In genomic region chr7:79934461-79934860, GRCm38 (mm10) we compare ENCODE assay signal across 8 mouse cellular contexts. TPM values are rescaled to one million over a fixed set of nuclear protein-coding genes. Genes with fewer than 3 reads are reported as not detected.
DNase-seq lines count a peak whose midpoint lies in the region; ATAC-seq and TF ChIP-seq lines count a peak whose summit lies in the region.

No protein-coding gene starts in this region.

- 31% methylated on average over 5 of the region's 5 CpGs for WGBS in lung, embryonic 14.5 days
- 29% methylated on average over 5 of the region's 5 CpGs for WGBS in heart, embryonic 13.5 days
- WGBS in limb, embryonic 12.5 days, result 49% methylated on average over 5 of the region's 5 CpGs
- WGBS in neural tube, embryonic 15.5 days, result 26% methylated on average over 5 of the region's 5 CpGs

- peak overlapping the region; percentile 77 for H3K27ac ChIP-seq in lung, embryonic 14.5 days (ENCODE audit: low read depth)
- peak overlapping the region; percentile 83 for H3K27ac ChIP-seq in heart, embryonic 13.5 days (replicated peaks)
- 0 out of 2 replicates have a peak overlapping the region, but pooled peaks have one; percentile 9 for H3K27ac ChIP-seq in limb, embryonic 12.5 days
- H3K27ac ChIP-seq in neural tube, embryonic 15.5 days (replicated peaks), result peak overlapping the region; percentile 68

- H3K4me1 ChIP-seq in lung, embryonic 14.5 days (ENCODE audit: insufficient read depth), result peaks cover 9% of the 10 kb centered on the region; the same call in 1 of the 2 replicates
- peaks cover 21% of the 10 kb centered on the region for H3K4me1 ChIP-seq in heart, embryonic 13.5 days
- H3K4me1 ChIP-seq in limb, embryonic 12.5 days (replicated peaks), result peaks cover 17% of the 10 kb centered on the region
- H3K4me1 ChIP-seq in neural tube, embryonic 15.5 days, result peaks cover 21% of the 10 kb centered on the region

- H3K27me3 ChIP-seq in lung, embryonic 14.5 days (ENCODE audit: insufficient read depth, low read length), result no peaks in the 10 kb centered on the region
- no peaks in the 10 kb centered on the region for H3K27me3 ChIP-seq in heart, embryonic 13.5 days (replicated peaks)
- no peaks in the 10 kb centered on the region for H3K27me3 ChIP-seq in limb, embryonic 12.5 days
- H3K27me3 ChIP-seq in neural tube, embryonic 15.5 days (replicated peaks), result no peaks in the 10 kb centered on the region

- peak; percentile 40 for ATAC-seq in lung, embryonic 14.5 days (ENCODE audit: insufficient read depth)
- ATAC-seq in heart, embryonic 13.5 days (ENCODE audit: extremely low read depth, insufficient number of reproducible peaks, low FRiP score, low TSS enrichment), result no peak
- no peak for ATAC-seq in limb, embryonic 12.5 days (ENCODE audit: insufficient number of reproducible peaks, insufficient read depth, low FRiP score, low TSS enrichment, low read depth)
- 0 out of 2 replicates have a peak, but pooled peaks have one; percentile 21 for ATAC-seq in neural tube, embryonic 15.5 days (ENCODE audit: low FRiP score)

- DNase-seq in lung, embryonic 14.5 days, result peak; percentile 75
- DNase-seq in lung, postnatal 14 days, result no peak
- DNase-seq in cerebellum, adult 9-11 months, result peak; percentile 75
- no peak for DNase-seq in frontal cortex, postnatal 14 days (ENCODE audit: low spot score in 2 of 2)
- DNase-seq in embryo, embryonic 9.5 days (ENCODE audit: extremely low spot score), result no peak

- peak overlapping the region; percentile 50 for H3K4me3 ChIP-seq in lung, embryonic 14.5 days (ENCODE audit: low read depth, low read length)
- peak overlapping the region; percentile 78 for H3K4me3 ChIP-seq in heart, embryonic 13.5 days
- H3K4me3 ChIP-seq in limb, embryonic 12.5 days (replicated peaks), result peak overlapping the region; percentile 52
- H3K4me3 ChIP-seq in neural tube, embryonic 15.5 days (replicated peaks), result peak overlapping the region; percentile 53

- peak overlapping the region; percentile 56 for H3K9ac ChIP-seq in lung, embryonic 14.5 days
- peak overlapping the region; percentile 88 for H3K9ac ChIP-seq in heart, embryonic 13.5 days
- peak overlapping the region; percentile 65 for H3K9ac ChIP-seq in limb, embryonic 12.5 days (replicated peaks)
- H3K9ac ChIP-seq in neural tube, embryonic 15.5 days (replicated peaks), result peak overlapping the region; percentile 64

- H3K9me3 ChIP-seq in lung, embryonic 14.5 days (ENCODE audit: low read depth, low read length), result no peaks in the 10 kb centered on the region
- H3K9me3 ChIP-seq in heart, embryonic 13.5 days, result no peaks in the 10 kb centered on the region
- H3K9me3 ChIP-seq in limb, embryonic 12.5 days, result no peaks in the 10 kb centered on the region
- H3K9me3 ChIP-seq in neural tube, embryonic 15.5 days (replicated peaks), result no peaks in the 10 kb centered on the region

- H3K36me3 ChIP-seq in lung, embryonic 14.5 days (ENCODE audit: insufficient read depth), result 0 out of 2 replicates have a peak, but pooled peaks cover under 1% of the 10 kb centered on the region
- no peaks in the 10 kb centered on the region for H3K36me3 ChIP-seq in heart, embryonic 13.5 days
- H3K36me3 ChIP-seq in limb, embryonic 12.5 days, result 0 out of 2 replicates have a peak, but pooled peaks cover 3% of the 10 kb centered on the region
- no peaks in the 10 kb centered on the region for H3K36me3 ChIP-seq in neural tube, embryonic 15.5 days

- TF ChIP-seq CTCF in lung, embryonic 14.5 days (IDR thresholded peaks at IDR 0.05; ENCODE audit: low read depth), result no peak

- H3K4me2 ChIP-seq in lung, embryonic 14.5 days, result peak overlapping the region; percentile 64
- peak overlapping the region; percentile 84 for H3K4me2 ChIP-seq in heart, embryonic 13.5 days
- peak overlapping the region; percentile 72 for H3K4me2 ChIP-seq in limb, embryonic 12.5 days
- H3K4me2 ChIP-seq in neural tube, embryonic 15.5 days, result peak overlapping the region; percentile 85

RNA-seq across cellular contexts. Expression of gene Arpin, which starts 0.7 kb away (rescaled TPM):
- 25.3 and 26.8 TPM in 2 replicates for polyA plus RNA-seq in lung, embryonic 14.5 days (2014; fragmentation: Nextera tagmentation; extraction: Ambion mirVana)
- 27.8 and 28.5 TPM in 2 replicates for polyA plus RNA-seq in heart, embryonic 13.5 days (2015; fragmentation: Nextera tagmentation; extraction: Ambion mirVana)
- polyA plus RNA-seq in limb, embryonic 12.5 days (2016; fragmentation: Nextera tagmentation; extraction: Ambion mirVana), result 17.9 and 19.0 TPM in 2 replicates
- polyA plus RNA-seq in neural tube, embryonic 15.5 days (2015; fragmentation: Nextera tagmentation; extraction: Ambion mirVana), result 19.8 and 22.2 TPM in 2 replicates

RNA-seq across cellular contexts. Expression of gene Ap3s2, which starts 14.0 kb away (rescaled TPM):
- 30.6 and 32.4 TPM in 2 replicates for polyA plus RNA-seq in lung, embryonic 14.5 days (2014; fragmentation: Nextera tagmentation; extraction: Ambion mirVana)
- polyA plus RNA-seq in heart, embryonic 13.5 days (2015; fragmentation: Nextera tagmentation; extraction: Ambion mirVana), result 28.3 and 31.1 TPM in 2 replicates
- polyA plus RNA-seq in limb, embryonic 12.5 days (2016; fragmentation: Nextera tagmentation; extraction: Ambion mirVana), result 32.0 and 36.0 TPM in 2 replicates
- 42.8 and 48.4 TPM in 2 replicates for polyA plus RNA-seq in neural tube, embryonic 15.5 days (2015; fragmentation: Nextera tagmentation; extraction: Ambion mirVana)

Comparison
In these comparisons a context has a peak if more than half of its experiments do, and no peak if none do; other contexts are left out.
1. DNase-seq: peak in lung, embryonic 14.5 days (single experiment) and cerebellum, adult 9-11 months (single experiment); none in lung, postnatal 14 days (single experiment), frontal cortex, postnatal 14 days (0 of 2) and embryo, embryonic 9.5 days (single experiment).
2. ATAC-seq: peak in lung, embryonic 14.5 days (single experiment) and neural tube, embryonic 15.5 days (single experiment); none in heart, embryonic 13.5 days (single experiment) and limb, embryonic 12.5 days (single experiment).
3. H3K27ac ChIP-seq: peak in every context shown above with its lines; median percentile 83 in heart, embryonic 13.5 days; 77 in lung, embryonic 14.5 days; 68 in neural tube, embryonic 15.5 days; 9 in limb, embryonic 12.5 days.
4. Peak in every context shown above with its lines, with median percentiles within 50 percentile points of each other: H3K4me2 ChIP-seq, H3K4me3 ChIP-seq and H3K9ac ChIP-seq.